Mouse (Mus musculus): ENCODE data around the gene Uchl3. TPM values are rescaled to one million over a fixed set of nuclear protein-coding genes. Genes with fewer than 3 reads are reported as not detected.
A peak's percentile ranks its signal among the peaks of the same experiment; 100 is the strongest.

Gene Uchl3
- polyA plus RNA-seq, 1 experiment from 2014 or later, result 127 TPM

DNA sequence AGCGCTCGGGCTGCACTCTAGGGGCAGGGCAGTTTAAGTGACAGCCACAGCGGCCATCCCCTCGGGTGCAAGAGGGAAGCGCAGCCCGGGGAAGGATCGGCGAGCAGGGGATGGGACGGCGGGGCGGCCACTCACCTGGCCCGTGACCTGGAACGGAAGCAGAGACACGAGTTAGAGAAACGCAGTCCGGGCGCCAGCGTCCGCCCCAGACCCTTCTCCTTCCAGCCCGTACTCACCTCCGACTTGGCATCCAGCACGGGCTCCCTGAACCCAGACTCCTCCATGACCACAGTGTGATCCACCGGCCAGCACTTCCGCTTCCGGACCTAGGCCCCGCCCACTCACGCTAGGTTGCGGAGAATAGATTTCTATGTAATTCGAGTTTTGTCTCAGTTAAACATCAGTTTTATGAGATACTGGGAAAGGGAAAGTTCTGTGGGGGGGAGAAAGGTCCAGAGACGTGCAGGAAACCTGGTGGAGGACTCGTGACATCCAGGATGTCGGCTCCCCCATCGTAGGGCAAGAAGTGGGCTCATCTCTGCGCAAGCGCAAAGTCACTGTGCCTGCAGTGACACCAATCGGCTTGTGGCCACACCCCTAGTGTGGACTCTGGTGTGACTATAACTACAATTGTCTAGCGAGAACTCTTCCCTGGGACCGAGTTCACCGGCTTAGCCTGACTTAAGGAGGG lies 13.5 kb upstream of the Uchl3 start, which contains the start of gene Commd6:
Gene Commd6 (minus strand): TSS at position 534 of the 691 bp plus-strand sequence.
- peak; percentile 98 for ATAC-seq (ENCODE audit: insufficient number of reproducible peaks, insufficient read depth, low FRiP score, low TSS enrichment)
- WGBS, result under 1% methylated on average over 39 of the region's 39 CpGs
- peak within 1 kb of the TSS; percentile 71 for H3K4me2 ChIP-seq (replicated peaks)
- peak within 1 kb of the TSS; percentile 78 for H3K27ac ChIP-seq
- peak within 1 kb of the TSS; percentile 87 for H3K4me3 ChIP-seq
- no peaks in the 10 kb centered on the region for H3K4me1 ChIP-seq
- H3K27me3 ChIP-seq, result no peaks in the 10 kb centered on the region
- no peaks in the 10 kb centered on the region for H3K9me3 ChIP-seq
- 0 out of 2 replicates have a peak, but pooled peaks cover 2% of the 10 kb centered on the region for H3K36me3 ChIP-seq
- H3K9ac ChIP-seq, result peak within 1 kb of the TSS; percentile 73

DNA sequence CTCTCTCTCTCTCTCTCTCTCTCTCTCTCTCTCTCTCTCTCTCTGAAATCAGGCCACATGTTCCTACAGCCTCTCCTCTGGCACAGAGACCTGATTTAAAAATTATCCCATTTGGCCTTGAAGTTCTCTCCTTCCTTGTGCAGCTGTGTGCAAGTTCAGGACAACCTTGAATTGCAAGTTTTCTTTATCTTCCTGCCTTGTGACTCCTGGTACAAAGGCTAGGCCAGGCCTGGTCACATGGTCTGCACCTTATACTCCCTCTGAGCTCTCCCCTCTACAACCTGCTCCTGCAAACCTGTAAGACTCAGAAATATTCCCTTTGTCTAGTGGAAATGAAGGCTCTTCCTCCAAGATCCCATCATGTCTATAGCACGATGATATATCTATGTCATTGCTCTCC lies 8.8 kb upstream of the Uchl3 start:
- no peak for ATAC-seq (ENCODE audit: insufficient number of reproducible peaks, insufficient read depth, low FRiP score, low TSS enrichment)
- no peak overlapping the region for H3K27ac ChIP-seq
- H3K9ac ChIP-seq, result no peak overlapping the region
- no peaks in the 10 kb centered on the region for H3K27me3 ChIP-seq
- WGBS, result 85% methylated on average over 1 of the region's 1 CpGs
- H3K4me2 ChIP-seq (replicated peaks), result no peak overlapping the region
- H3K4me1 ChIP-seq, result no peaks in the 10 kb centered on the region
- H3K4me3 ChIP-seq, result no peak overlapping the region
- H3K9me3 ChIP-seq, result no peaks in the 10 kb centered on the region
- H3K36me3 ChIP-seq, result no peaks in the 10 kb centered on the region

DNA sequence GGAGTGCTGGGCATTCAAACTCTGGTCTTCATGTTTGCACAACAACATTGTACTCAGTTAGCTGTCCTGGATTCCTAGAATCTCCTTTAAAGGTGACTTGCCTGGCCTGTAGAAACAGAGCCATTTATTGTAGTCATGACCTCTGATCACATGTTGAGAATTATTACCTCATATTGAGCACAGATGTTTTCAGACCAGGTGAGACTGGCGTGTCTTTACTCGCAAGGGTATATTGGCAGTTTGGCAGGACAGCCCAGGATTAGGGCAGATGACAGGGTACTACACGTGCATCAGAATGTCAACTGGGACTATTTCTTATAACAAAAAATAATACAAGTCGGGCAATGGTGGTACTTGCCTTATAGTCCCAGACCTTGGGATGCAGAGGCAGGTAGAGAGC lies 3.2 kb upstream of the Uchl3 start:
- H3K9ac ChIP-seq, result no peak overlapping the region
- H3K4me3 ChIP-seq, result no peak overlapping the region
- ATAC-seq (ENCODE audit: insufficient number of reproducible peaks, insufficient read depth, low FRiP score, low TSS enrichment), result no peak

DNA sequence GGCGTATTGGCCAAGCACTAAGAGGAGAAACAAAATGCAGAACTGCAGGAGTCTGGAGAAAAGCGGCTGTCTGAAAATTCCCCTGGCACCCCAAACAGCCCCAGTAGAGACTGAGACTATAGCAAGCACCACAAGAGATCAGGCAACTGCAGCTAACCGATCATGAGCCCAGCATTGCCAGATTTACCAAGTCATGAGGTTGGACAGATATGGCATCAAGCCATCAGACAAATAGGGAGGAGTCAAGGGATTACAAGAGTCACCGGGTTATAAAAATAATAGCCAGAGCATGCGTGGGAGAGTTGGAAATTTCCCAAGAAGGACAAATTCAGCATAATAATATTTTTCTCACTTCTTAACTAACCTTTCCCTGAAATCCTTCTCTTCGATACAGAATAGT lies 1.2 kb upstream of the Uchl3 start:
- Histone ChIP-seq H3K9ac (no peak overlapping the region), H3K9me3 (no peaks in the 10 kb centered on the region), H3K27me3 (no peaks in the 10 kb centered on the region), H3K27ac (no peak overlapping the region), H3K4me1 (peaks cover 2% of the 10 kb centered on the region; the same call in 1 of the 2 replicates), H3K4me3 (no peak overlapping the region), H3K4me2 (replicated peaks) (no peak overlapping the region), H3K36me3 (no peaks in the 10 kb centered on the region)
- WGBS, result 92% methylated on average over 6 of the region's 6 CpGs
- no peak for ATAC-seq (ENCODE audit: insufficient number of reproducible peaks, insufficient read depth, low FRiP score, low TSS enrichment)

More for the DNA sequence above, 3.2 kb upstream of the Uchl3 start:
- peaks cover 2% of the 10 kb centered on the region; the same call in 1 of the 2 replicates for H3K4me1 ChIP-seq
- no peaks in the 10 kb centered on the region for H3K27me3 ChIP-seq
- no peak overlapping the region for H3K27ac ChIP-seq
- H3K36me3 ChIP-seq, result no peaks in the 10 kb centered on the region
- 83% methylated on average over 4 of the region's 4 CpGs for WGBS
- H3K4me2 ChIP-seq (replicated peaks), result no peak overlapping the region
- no peaks in the 10 kb centered on the region for H3K9me3 ChIP-seq

DNA sequence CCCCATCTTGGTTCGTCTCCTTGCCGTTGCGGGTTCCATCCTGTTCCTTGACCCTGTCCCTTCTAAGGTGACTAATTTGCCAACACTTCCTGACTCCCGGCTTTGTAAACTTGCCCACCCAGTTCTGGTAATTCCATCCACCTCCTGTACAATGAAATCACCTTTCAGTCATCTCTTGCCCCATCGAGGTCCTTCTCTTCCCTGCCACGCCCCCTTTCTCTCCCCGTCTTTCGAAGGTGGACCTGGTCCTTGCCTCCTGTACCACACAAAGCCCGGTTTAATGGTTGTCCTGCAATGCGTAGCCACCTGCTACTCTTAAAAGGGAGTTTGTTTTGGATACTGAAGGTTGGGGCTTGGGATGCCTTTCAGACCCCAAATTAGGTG lies 751 bp downstream of the Uchl3 start:
- H3K4me1 ChIP-seq, result peaks cover 2% of the 10 kb centered on the region; the same call in 1 of the 2 replicates
- no peak overlapping the region for H3K27ac ChIP-seq
- no peaks in the 10 kb centered on the region for H3K9me3 ChIP-seq
- peak overlapping the region; percentile 86 for H3K4me3 ChIP-seq
- H3K9ac ChIP-seq, result peak overlapping the region; percentile 77
- H3K27me3 ChIP-seq, result no peaks in the 10 kb centered on the region
- WGBS, result 2% methylated on average over 10 of the region's 10 CpGs
- peak overlapping the region; percentile 71 for H3K4me2 ChIP-seq (replicated peaks)
- no peaks in the 10 kb centered on the region for H3K36me3 ChIP-seq
- ATAC-seq (ENCODE audit: insufficient number of reproducible peaks, insufficient read depth, low FRiP score, low TSS enrichment), result no peak

DNA sequence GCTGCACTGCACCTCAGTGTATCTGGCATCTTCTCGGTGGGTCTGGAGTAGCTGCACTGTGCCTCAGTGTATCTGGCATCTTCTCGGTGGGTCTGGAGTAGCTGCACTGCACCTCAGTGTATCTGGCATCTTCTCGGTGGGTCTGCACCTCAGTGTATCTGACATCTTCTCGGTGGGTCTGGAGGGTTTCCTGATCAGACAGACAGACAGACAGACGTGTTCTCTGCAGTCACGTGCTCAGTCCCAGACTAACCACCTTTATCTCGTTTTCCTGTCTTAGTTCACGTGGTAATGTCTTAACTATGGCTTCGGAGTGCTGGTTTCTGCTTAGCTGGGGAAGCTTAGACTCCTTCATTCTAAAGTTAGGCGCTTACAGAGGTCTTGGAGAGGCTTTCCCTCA lies 2.5 kb downstream of the Uchl3 start:
- H3K4me3 ChIP-seq, result no peak overlapping the region
- no peaks in the 10 kb centered on the region for H3K27me3 ChIP-seq
- ATAC-seq (ENCODE audit: insufficient number of reproducible peaks, insufficient read depth, low FRiP score, low TSS enrichment), result no peak
- no peak overlapping the region for H3K27ac ChIP-seq
- no peaks in the 10 kb centered on the region for H3K9me3 ChIP-seq
- H3K4me1 ChIP-seq, result peaks cover 2% of the 10 kb centered on the region; the same call in 1 of the 2 replicates
- H3K9ac ChIP-seq, result no peak overlapping the region
- WGBS, result 86% methylated on average over 10 of the region's 10 CpGs
- H3K36me3 ChIP-seq, result 0 out of 2 replicates have a peak, but pooled peaks cover 3% of the 10 kb centered on the region
- no peak overlapping the region for H3K4me2 ChIP-seq (replicated peaks)

DNA sequence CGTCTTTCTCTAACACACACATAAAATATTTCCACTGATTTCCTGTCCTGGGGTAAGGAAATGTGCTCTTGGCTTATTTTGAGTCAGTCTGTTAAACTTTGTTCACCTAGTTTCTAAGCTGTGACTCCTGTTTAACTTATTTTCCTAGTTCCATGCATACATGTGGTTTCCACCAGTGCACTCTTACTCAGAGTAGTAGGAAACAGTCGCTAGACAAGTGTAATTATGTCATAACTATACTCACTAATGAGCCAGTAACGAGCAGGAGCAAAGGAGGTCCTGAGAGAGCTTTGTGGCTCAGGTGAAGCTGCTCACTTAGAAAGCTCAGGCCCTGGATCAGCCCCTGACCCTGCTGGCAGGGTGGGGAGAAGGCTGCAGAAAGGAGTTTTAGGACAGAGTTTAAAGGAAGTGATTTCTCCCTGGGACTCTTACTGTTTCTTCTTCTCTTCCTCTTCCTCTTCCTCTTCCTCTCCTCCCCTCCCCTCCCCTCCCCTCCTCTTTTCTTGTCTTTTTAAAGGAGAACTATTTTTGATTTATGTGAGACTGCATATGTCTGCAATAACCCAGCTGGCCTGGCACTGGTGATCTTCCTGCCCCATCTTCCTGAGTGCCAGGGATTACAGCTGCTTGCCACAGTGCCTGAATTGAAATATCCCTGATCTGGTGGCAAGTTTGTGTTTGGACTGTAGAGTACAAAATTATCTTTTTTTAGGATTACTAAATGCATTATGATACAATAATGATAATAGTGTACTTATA lies 8.1 kb downstream of the Uchl3 start:
- no peaks in the 10 kb centered on the region for H3K9me3 ChIP-seq
- H3K9ac ChIP-seq, result no peak overlapping the region
- no peak overlapping the region for H3K4me2 ChIP-seq (replicated peaks)
- WGBS, result 58% methylated on average over 3 of the region's 3 CpGs
- no peaks in the 10 kb centered on the region for H3K4me1 ChIP-seq
- H3K27ac ChIP-seq, result no peak overlapping the region
- no peaks in the 10 kb centered on the region for H3K27me3 ChIP-seq
- 0 out of 2 replicates have a peak, but pooled peaks cover 7% of the 10 kb centered on the region for H3K36me3 ChIP-seq
- H3K4me3 ChIP-seq, result no peak overlapping the region
- ATAC-seq (ENCODE audit: insufficient number of reproducible peaks, insufficient read depth, low FRiP score, low TSS enrichment), result no peak

DNA sequence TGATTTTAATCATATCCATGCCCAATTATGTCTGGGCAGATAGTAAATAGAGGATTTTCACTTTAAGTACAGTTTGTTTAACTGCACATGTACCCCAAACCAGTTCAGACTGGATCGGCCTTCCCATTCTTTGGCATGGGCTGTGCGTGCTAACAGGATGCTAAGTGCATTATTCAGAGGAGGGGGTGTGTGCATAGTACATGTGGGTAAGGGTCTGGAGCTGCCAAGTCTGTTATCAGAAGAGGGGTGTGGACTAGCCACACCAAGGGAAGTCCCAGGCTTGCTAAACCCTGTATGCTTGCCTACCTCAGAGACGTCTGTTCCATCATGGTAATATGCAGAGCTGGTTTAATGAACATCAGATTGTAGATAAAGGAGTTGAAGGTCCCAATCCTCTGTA lies 10.5 kb downstream of the Uchl3 start:
- no peak overlapping the region for H3K4me3 ChIP-seq
- H3K9ac ChIP-seq, result no peak overlapping the region
- H3K36me3 ChIP-seq, result peaks cover 7% of the 10 kb centered on the region; the same call in 1 of the 2 replicates
- no peak overlapping the region for H3K4me2 ChIP-seq (replicated peaks)
- H3K9me3 ChIP-seq, result no peaks in the 10 kb centered on the region
- H3K27me3 ChIP-seq, result no peaks in the 10 kb centered on the region
- ATAC-seq (ENCODE audit: insufficient number of reproducible peaks, insufficient read depth, low FRiP score, low TSS enrichment), result no peak
- 87% methylated on average over 3 of the region's 3 CpGs for WGBS
- no peak overlapping the region for H3K27ac ChIP-seq
- H3K4me1 ChIP-seq, result no peaks in the 10 kb centered on the region

DNA sequence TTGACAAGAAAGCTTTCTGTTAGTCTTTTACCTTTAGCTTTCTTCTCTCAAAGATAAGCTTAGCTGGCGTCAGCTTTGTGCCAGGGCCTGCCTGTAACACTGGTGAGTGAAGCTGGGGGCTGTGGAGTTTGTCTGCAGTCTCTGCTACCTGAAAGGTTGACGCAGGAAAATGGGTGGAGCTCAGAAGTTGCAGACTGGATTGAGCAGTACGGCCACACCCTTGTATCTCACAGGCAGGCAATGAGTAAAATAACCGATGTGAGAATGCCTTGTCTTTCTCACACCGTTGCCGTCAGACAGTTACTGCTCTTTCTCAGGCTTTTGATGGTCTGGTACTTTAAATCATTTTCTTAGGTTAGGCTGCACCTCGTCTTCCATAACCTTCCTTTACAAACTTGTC lies 12.3 kb downstream of the Uchl3 start:
- H3K27me3 ChIP-seq, result no peaks in the 10 kb centered on the region
- no peak overlapping the region for H3K4me3 ChIP-seq
- no peak overlapping the region for H3K9ac ChIP-seq
- no peaks in the 10 kb centered on the region for H3K4me1 ChIP-seq
- H3K27ac ChIP-seq, result no peak overlapping the region
- 96% methylated on average over 7 of the region's 7 CpGs for WGBS
- H3K9me3 ChIP-seq, result no peaks in the 10 kb centered on the region
- no peak for ATAC-seq (ENCODE audit: insufficient number of reproducible peaks, insufficient read depth, low FRiP score, low TSS enrichment)
- no peak overlapping the region for H3K4me2 ChIP-seq (replicated peaks)
- peaks cover 10% of the 10 kb centered on the region for H3K36me3 ChIP-seq

DNA sequence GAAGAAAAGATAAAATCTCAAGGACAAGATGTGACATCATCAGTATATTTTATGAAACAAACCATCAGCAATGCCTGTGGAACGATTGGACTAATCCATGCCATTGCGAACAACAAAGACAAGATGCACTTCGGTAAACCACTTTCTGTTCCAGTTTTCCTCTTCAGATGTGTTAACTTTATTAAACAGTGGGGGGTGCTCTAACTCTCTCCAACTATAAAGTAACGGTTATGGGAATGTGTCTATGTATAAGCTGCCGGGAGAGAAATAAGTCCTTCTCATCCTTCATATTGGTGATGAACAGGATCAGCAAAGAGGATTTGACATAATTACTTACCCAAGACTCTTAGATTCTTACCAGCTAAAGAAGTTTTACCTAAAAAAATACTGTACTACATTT lies 12.8 kb downstream of the Uchl3 start:
- Histone ChIP-seq H3K4me2 (replicated peaks) (no peak overlapping the region), H3K27ac (no peak overlapping the region), H3K9ac (no peak overlapping the region), H3K9me3 (no peaks in the 10 kb centered on the region), H3K27me3 (no peaks in the 10 kb centered on the region), H3K4me1 (no peaks in the 10 kb centered on the region), H3K4me3 (no peak overlapping the region), H3K36me3 (peaks cover 10% of the 10 kb centered on the region)
- no peak for ATAC-seq (ENCODE audit: insufficient number of reproducible peaks, insufficient read depth, low FRiP score, low TSS enrichment)
- WGBS, result 86% methylated on average over 5 of the region's 5 CpGs

DNA sequence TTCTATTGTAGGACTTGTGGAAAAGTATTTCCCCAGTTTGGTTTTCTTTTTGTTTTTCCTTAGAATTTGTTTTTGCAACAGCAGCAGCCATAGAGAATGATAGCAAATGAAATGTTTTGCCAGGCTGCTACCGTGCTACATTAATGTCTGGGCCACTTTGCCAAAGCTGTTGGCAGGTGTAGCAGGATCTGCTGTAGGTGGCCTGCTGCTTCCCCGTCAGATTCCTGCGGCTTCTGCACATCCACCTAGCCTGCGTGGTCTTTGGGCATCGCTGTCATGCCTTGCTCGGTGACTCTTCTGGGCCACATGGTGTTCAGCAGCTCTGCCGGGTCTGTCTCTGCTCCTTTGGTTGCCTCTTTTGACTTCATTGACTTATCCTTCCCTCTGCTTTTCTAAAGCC lies 14.9 kb downstream of the Uchl3 start:
- H3K4me2 ChIP-seq (replicated peaks), result no peak overlapping the region
- no peak for ATAC-seq (ENCODE audit: insufficient number of reproducible peaks, insufficient read depth, low FRiP score, low TSS enrichment)
- H3K4me3 ChIP-seq, result no peak overlapping the region
- no peak overlapping the region for H3K27ac ChIP-seq
- H3K27me3 ChIP-seq, result no peaks in the 10 kb centered on the region
- H3K36me3 ChIP-seq, result peaks cover 10% of the 10 kb centered on the region
- no peaks in the 10 kb centered on the region for H3K4me1 ChIP-seq
- H3K9ac ChIP-seq, result no peak overlapping the region
- no peaks in the 10 kb centered on the region for H3K9me3 ChIP-seq
- WGBS, result 93% methylated on average over 7 of the region's 7 CpGs

DNA sequence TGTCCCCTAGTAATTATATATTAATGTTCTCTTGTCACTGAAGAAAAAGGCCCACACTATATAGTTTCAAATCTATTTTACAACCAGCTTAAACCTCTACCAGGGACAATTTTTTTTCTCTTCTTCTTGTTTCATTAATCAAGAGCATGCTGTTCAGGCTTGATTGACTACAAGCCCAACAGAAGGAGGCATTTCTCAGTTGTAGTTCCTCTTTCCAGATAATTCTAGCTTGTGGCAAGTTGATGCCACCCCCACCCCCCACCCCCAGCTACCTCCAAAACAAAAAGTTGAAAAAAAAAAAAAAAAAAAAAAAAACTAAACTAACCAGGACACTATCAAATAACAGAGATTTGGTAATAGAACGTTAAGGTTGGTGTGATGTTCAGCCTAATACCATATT lies 18.5 kb downstream of the Uchl3 start:
- Histone ChIP-seq H3K4me1 (no peaks in the 10 kb centered on the region), H3K4me2 (replicated peaks) (no peak overlapping the region), H3K27me3 (no peaks in the 10 kb centered on the region), H3K9ac (no peak overlapping the region), H3K9me3 (no peaks in the 10 kb centered on the region), H3K36me3 (peaks cover 6% of the 10 kb centered on the region), H3K4me3 (no peak overlapping the region), H3K27ac (no peak overlapping the region)
- no peak for ATAC-seq (ENCODE audit: insufficient number of reproducible peaks, insufficient read depth, low FRiP score, low TSS enrichment)
- WGBS, result 96% methylated on average over 1 of the region's 1 CpGs

Data from embryonic facial prominence, embryonic 12.5 days (tissue).